Mouse (Mus musculus): ENCODE results near the gene Ptges2. TPM values are rescaled to one million over a fixed set of nuclear protein-coding genes. Genes with fewer than 3 reads are reported as not detected.
"Not testable (repeated sequence)": the region's sequence is repeated elsewhere in the genome, so short reads cannot be mapped to it uniquely, and the experiment has no call there.

The Ptges2 gene
- polyA plus RNA-seq, 1 experiment from 2014 or later, result 42.7 TPM

- Histone ChIP-seq H3K36me3 (ENCODE audit: control insufficient read depth, insufficient read depth) (no peaks in the 10 kb centered on the region), H3K4me3 (replicated peaks; ENCODE audit: low read length) (no peak overlapping the region), H3K27me3 (replicated peaks; ENCODE audit: control insufficient read depth, insufficient read depth, low read length) (no peaks in the 10 kb centered on the region), H3K9me3 (ENCODE audit: control insufficient read depth, low read length) (no peaks in the 10 kb centered on the region), H3K4me2 (ENCODE audit: low read length) (no peak overlapping the region), H3K4me1 (replicated peaks; ENCODE audit: control insufficient read depth, insufficient read depth, low read length) (peaks cover 18% of the 10 kb centered on the region), H3K9ac (replicated peaks; ENCODE audit: low read depth, low read length) (no peak overlapping the region), H3K27ac (ENCODE audit: low read length) (no peak overlapping the region)
- ATAC-seq, result no peak
- 79% methylated on average over 6 of the region's 6 CpGs for WGBS
These were observed 41.9 kb upstream of the Ptges2 start for GRCm38 (mm10) chr2:32353836-32354235.

DNA sequence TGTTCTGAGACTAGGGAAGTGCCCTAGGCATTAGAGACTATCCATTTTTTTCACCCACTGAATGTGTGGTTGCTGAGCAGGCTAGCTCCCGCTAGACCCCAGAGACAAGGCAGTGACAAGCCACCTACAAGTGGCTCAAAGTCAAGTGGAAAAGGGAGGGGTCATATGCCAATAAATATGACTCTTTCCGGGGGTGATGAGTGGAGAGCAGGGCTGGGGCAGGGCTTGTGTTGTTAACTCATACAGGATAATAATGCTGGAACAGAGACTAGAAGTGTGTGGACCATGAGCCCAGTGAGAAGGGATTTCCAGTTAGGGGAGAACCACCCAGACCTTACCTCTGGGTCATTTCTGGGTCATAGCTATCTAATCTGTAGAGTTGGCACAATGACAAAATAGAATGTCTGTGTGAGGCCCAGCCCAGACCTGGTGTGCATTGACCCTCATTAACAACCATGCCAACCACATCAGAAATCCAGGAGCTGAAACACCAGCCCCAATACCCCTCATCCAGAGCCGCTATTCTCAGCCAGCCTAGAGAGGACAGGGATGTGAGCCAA is 41.3 kb upstream of the Ptges2 start:
- 90% methylated on average over 3 of the region's 3 CpGs for WGBS
- no peak for ATAC-seq

DNA sequence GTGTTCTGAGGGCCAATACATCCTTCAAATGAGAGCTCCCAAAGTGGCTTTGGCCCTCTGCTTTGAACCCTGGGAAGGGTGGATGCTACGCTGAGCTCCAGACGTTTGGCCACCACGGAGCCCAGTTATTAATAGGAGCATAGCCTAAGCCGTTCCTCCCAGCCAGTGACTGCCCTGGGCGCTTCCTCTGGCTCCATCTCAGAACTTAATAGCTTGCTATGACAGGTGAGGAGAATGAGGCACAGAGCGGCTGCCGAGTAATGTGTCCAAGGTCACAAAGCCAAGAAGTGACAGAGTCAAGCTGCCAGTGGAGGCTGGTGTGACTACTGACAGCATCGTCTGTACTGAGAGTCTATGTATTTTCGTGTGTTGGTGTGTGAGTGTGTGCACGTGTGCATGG is 39.5 kb upstream of the Ptges2 start:
- Histone ChIP-seq H3K4me3 (replicated peaks; ENCODE audit: low read length) (no peak overlapping the region), H3K36me3 (ENCODE audit: control insufficient read depth, insufficient read depth) (no peaks in the 10 kb centered on the region), H3K9me3 (ENCODE audit: control insufficient read depth, low read length) (no peaks in the 10 kb centered on the region), H3K27me3 (replicated peaks; ENCODE audit: control insufficient read depth, insufficient read depth, low read length) (peaks cover 3% of the 10 kb centered on the region; the same call in 1 of the 2 replicates), H3K4me2 (ENCODE audit: low read length) (no peak overlapping the region), H3K4me1 (replicated peaks; ENCODE audit: control insufficient read depth, insufficient read depth, low read length) (peaks cover 20% of the 10 kb centered on the region), H3K9ac (replicated peaks; ENCODE audit: low read depth, low read length) (no peak overlapping the region), H3K27ac (ENCODE audit: low read length) (no peak overlapping the region)
- ATAC-seq, result no peak
- WGBS, result 82% methylated on average over 10 of the region's 10 CpGs

More for the DNA sequence above, 41.3 kb upstream of the Ptges2 start:
- H3K27ac ChIP-seq (ENCODE audit: low read length), result no peak overlapping the region
- H3K36me3 ChIP-seq (ENCODE audit: control insufficient read depth, insufficient read depth), result no peaks in the 10 kb centered on the region
- no peak overlapping the region for H3K4me3 ChIP-seq (replicated peaks; ENCODE audit: low read length)
- no peaks in the 10 kb centered on the region for H3K9me3 ChIP-seq (ENCODE audit: control insufficient read depth, low read length)
- no peak overlapping the region for H3K9ac ChIP-seq (replicated peaks; ENCODE audit: low read depth, low read length)
- H3K27me3 ChIP-seq (replicated peaks; ENCODE audit: control insufficient read depth, insufficient read depth, low read length), result no peaks in the 10 kb centered on the region
- H3K4me2 ChIP-seq (ENCODE audit: low read length), result no peak overlapping the region
- peaks cover 18% of the 10 kb centered on the region for H3K4me1 ChIP-seq (replicated peaks; ENCODE audit: control insufficient read depth, insufficient read depth, low read length)

DNA sequence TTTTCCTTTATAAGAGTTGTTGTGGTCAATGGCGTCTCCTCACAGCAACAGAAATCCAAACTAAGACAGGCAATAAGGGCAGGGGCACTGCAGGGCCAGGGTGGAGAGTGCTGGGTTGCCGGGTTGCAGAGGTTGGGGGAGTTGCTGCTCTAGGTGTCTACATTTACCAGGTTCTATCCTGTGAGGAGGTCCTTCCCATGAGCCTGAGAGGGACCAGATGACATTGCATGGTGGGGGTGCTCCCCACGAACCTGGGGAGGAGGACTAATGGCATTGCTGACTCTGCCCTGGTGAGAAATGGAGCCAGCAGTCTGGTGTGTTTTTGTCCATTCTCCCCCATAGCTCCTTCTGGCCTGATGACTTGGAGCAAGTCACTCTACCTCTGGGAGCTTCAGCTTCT is 38.0 kb upstream of the Ptges2 start:
- no peaks in the 10 kb centered on the region for H3K9me3 ChIP-seq (ENCODE audit: control insufficient read depth, low read length)
- WGBS, result 78% methylated on average over 3 of the region's 3 CpGs

DNA sequence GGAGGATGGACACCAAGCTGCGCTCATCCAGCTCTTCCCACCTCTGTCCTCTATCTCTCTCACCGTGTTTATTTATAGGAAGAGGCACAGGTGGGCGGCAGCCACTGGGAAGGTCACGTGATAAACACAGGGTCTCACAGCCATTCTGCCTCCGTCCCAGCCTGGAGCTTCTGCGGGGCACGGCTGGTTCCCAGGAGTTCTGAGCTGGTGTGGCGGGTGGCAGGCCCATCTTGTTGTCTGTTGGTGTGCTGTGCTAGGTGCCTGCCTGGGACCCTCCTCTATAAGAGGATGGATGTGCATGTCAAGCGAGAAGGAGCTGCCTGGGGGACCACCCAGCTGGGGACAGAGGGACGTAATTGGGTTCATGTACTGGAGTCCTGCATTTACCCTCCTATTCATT is 37.3 kb upstream of the Ptges2 start:
- peaks cover 16% of the 10 kb centered on the region for H3K4me1 ChIP-seq (replicated peaks; ENCODE audit: control insufficient read depth, insufficient read depth, low read length)
- H3K9ac ChIP-seq (replicated peaks; ENCODE audit: low read depth, low read length), result no peak overlapping the region
- 68% methylated on average over 10 of the region's 10 CpGs for WGBS
- no peak overlapping the region for H3K27ac ChIP-seq (ENCODE audit: low read length)
- no peak overlapping the region for H3K4me3 ChIP-seq (replicated peaks; ENCODE audit: low read length)
- peaks cover 10% of the 10 kb centered on the region for H3K27me3 ChIP-seq (replicated peaks; ENCODE audit: control insufficient read depth, insufficient read depth, low read length)
- H3K9me3 ChIP-seq (ENCODE audit: control insufficient read depth, low read length), result no peaks in the 10 kb centered on the region
- no peak overlapping the region for H3K4me2 ChIP-seq (ENCODE audit: low read length)
- ATAC-seq, result no peak
- no peaks in the 10 kb centered on the region for H3K36me3 ChIP-seq (ENCODE audit: control insufficient read depth, insufficient read depth)

More for the DNA sequence above, 38.0 kb upstream of the Ptges2 start:
- no peak for ATAC-seq
- H3K36me3 ChIP-seq (ENCODE audit: control insufficient read depth, insufficient read depth), result no peaks in the 10 kb centered on the region
- no peak overlapping the region for H3K4me3 ChIP-seq (replicated peaks; ENCODE audit: low read length)
- no peak overlapping the region for H3K27ac ChIP-seq (ENCODE audit: low read length)
- peaks cover 10% of the 10 kb centered on the region for H3K27me3 ChIP-seq (replicated peaks; ENCODE audit: control insufficient read depth, insufficient read depth, low read length)
- H3K9ac ChIP-seq (replicated peaks; ENCODE audit: low read depth, low read length), result no peak overlapping the region
- no peak overlapping the region for H3K4me2 ChIP-seq (ENCODE audit: low read length)
- H3K4me1 ChIP-seq (replicated peaks; ENCODE audit: control insufficient read depth, insufficient read depth, low read length), result peaks cover 18% of the 10 kb centered on the region

GRCm38 (mm10) chr2:32360741-32361140 is 35.0 kb upstream of the Ptges2 start:
- 4% methylated on average over 14 of the region's 14 CpGs for WGBS
- peak overlapping the region; percentile 33 for H3K9ac ChIP-seq (replicated peaks; ENCODE audit: low read depth, low read length)
- H3K27me3 ChIP-seq (replicated peaks; ENCODE audit: control insufficient read depth, insufficient read depth, low read length), result peaks cover 10% of the 10 kb centered on the region
- peak overlapping the region; percentile 33 for H3K4me3 ChIP-seq (replicated peaks; ENCODE audit: low read length)
- peaks cover 23% of the 10 kb centered on the region for H3K4me1 ChIP-seq (replicated peaks; ENCODE audit: control insufficient read depth, insufficient read depth, low read length)
- H3K4me2 ChIP-seq (ENCODE audit: low read length), result peak overlapping the region; percentile 56
- H3K36me3 ChIP-seq (ENCODE audit: control insufficient read depth, insufficient read depth), result no peaks in the 10 kb centered on the region
- no peak overlapping the region for H3K27ac ChIP-seq (ENCODE audit: low read length)
- ATAC-seq, result no peak
- no peaks in the 10 kb centered on the region for H3K9me3 ChIP-seq (ENCODE audit: control insufficient read depth, low read length)

DNA sequence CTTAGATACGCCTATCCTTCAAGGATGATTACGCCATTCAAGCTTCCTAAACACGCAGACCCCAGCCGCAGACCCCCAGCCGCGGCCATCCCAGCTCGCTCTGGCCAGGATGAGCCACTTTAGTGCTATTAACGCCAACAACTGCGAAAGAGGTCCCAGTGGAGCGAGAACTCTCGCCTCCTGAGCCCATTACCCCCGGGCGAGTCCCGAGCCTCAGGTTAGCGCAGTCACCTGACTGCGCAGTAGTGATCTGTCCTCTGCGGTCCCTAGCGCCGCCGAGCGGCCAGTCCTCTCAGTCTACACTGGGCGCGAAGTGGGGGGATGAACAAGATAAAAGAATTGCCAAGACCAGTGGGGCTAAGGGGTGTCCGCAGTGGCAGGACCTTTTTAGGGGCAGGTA is 34.3 kb upstream of the Ptges2 start:
- H3K36me3 ChIP-seq (ENCODE audit: control insufficient read depth, insufficient read depth), result no peaks in the 10 kb centered on the region
- peak; percentile 39 for ATAC-seq
- no peak overlapping the region for H3K27ac ChIP-seq (ENCODE audit: low read length)
- H3K4me2 ChIP-seq (ENCODE audit: low read length), result peak overlapping the region; percentile 56
- peaks cover 10% of the 10 kb centered on the region for H3K27me3 ChIP-seq (replicated peaks; ENCODE audit: control insufficient read depth, insufficient read depth, low read length)
- peak overlapping the region; percentile 33 for H3K4me3 ChIP-seq (replicated peaks; ENCODE audit: low read length)
- peaks cover 23% of the 10 kb centered on the region for H3K4me1 ChIP-seq (replicated peaks; ENCODE audit: control insufficient read depth, insufficient read depth, low read length)
- no peaks in the 10 kb centered on the region for H3K9me3 ChIP-seq (ENCODE audit: control insufficient read depth, low read length)
- WGBS, result under 1% methylated on average over 24 of the region's 24 CpGs
- 0 out of 2 replicates have a peak overlapping the region, but pooled peaks have one; percentile 7 for H3K9ac ChIP-seq (replicated peaks; ENCODE audit: low read depth, low read length)

GRCm38 (mm10) chr2:32362274-32362673 is 33.4 kb upstream of the Ptges2 start:
- ATAC-seq; H3K9me3 ChIP-seq (ENCODE audit: control insufficient read depth, low read length); H3K9ac ChIP-seq (replicated peaks; ENCODE audit: low read depth, low read length); H3K36me3 ChIP-seq (ENCODE audit: control insufficient read depth, insufficient read depth); H3K27ac ChIP-seq (ENCODE audit: low read length): not testable (repeated sequence)
- Histone ChIP-seq H3K27me3 (replicated peaks; ENCODE audit: control insufficient read depth, insufficient read depth, low read length) (peaks cover 10% of the 10 kb centered on the region), H3K4me2 (ENCODE audit: low read length) (peak overlapping the region; percentile 86), H3K4me1 (replicated peaks; ENCODE audit: control insufficient read depth, insufficient read depth, low read length) (peaks cover 23% of the 10 kb centered on the region), H3K4me3 (replicated peaks; ENCODE audit: low read length) (peak overlapping the region; percentile 96)
- WGBS, result 40% methylated on average over 5 of the region's 5 CpGs

GRCm38 (mm10) chr2:32362817-32363340 is 32.8 kb upstream of the Ptges2 start:
- ATAC-seq, result peak; percentile 76
- peak overlapping the region; percentile 95 for H3K9ac ChIP-seq (replicated peaks; ENCODE audit: low read depth, low read length)
- WGBS, result under 1% methylated on average over 53 of the region's 53 CpGs
- H3K36me3 ChIP-seq (ENCODE audit: control insufficient read depth, insufficient read depth), result peaks cover 9% of the 10 kb centered on the region
- no peaks in the 10 kb centered on the region for H3K9me3 ChIP-seq (ENCODE audit: control insufficient read depth, low read length)
- H3K4me2 ChIP-seq (ENCODE audit: low read length), result peak overlapping the region; percentile 86
- peaks cover 23% of the 10 kb centered on the region for H3K4me1 ChIP-seq (replicated peaks; ENCODE audit: control insufficient read depth, insufficient read depth, low read length)
- peak overlapping the region; percentile 96 for H3K4me3 ChIP-seq (replicated peaks; ENCODE audit: low read length)
- H3K27me3 ChIP-seq (replicated peaks; ENCODE audit: control insufficient read depth, insufficient read depth, low read length), result peaks cover 10% of the 10 kb centered on the region
- H3K27ac ChIP-seq (ENCODE audit: low read length), result peak overlapping the region; percentile 79

All from forebrain, embryonic 16.5 days (tissue).